Mouse (Mus musculus): ENCODE results near the gene Hic1. TPM values are rescaled to one million over a fixed set of nuclear protein-coding genes. Genes with fewer than 3 reads are reported as not detected.
A peak's percentile ranks its signal among the peaks of the same experiment; 100 is the strongest.

Gene Hic1
- polyA plus RNA-seq, 1 experiment from 2014 or later = 1.2 TPM

GRCm38 (mm10) chr11:75134485-75135068 lies 34.7 kb downstream of the Hic1 start:
- Histone ChIP-seq H3K27ac (ENCODE audit: low read length) (peak overlapping the region; percentile 45; the same call in 1 of the 2 replicates), H3K4me1 (replicated peaks; ENCODE audit: control insufficient read depth, insufficient read depth, low read length) (peaks cover 26% of the 10 kb centered on the region), H3K9me3 (ENCODE audit: control insufficient read depth, low read length) (no peaks in the 10 kb centered on the region), H3K36me3 (ENCODE audit: control insufficient read depth, insufficient read depth) (no peaks in the 10 kb centered on the region), H3K4me3 (replicated peaks; ENCODE audit: low read length) (no peak overlapping the region), H3K4me2 (ENCODE audit: low read length) (no peak overlapping the region), H3K27me3 (replicated peaks; ENCODE audit: control insufficient read depth, insufficient read depth, low read length) (no peaks in the 10 kb centered on the region), H3K9ac (replicated peaks; ENCODE audit: low read depth, low read length) (no peak overlapping the region)
- ATAC-seq = no peak
- WGBS = 50% methylated on average over 5 of the region's 5 CpGs

GRCm38 (mm10) chr11:75133951-75134350 lies 35.4 kb downstream of the Hic1 start:
- Histone ChIP-seq H3K9me3 (ENCODE audit: control insufficient read depth, low read length) (no peaks in the 10 kb centered on the region), H3K27ac (ENCODE audit: low read length) (peak overlapping the region; percentile 41; the same call in 1 of the 2 replicates)

GRCm38 (mm10) chr11:75133391-75133790 lies 35.9 kb downstream of the Hic1 start:
- no peak overlapping the region for H3K9ac ChIP-seq (replicated peaks; ENCODE audit: low read depth, low read length)
- no peaks in the 10 kb centered on the region for H3K27me3 ChIP-seq (replicated peaks; ENCODE audit: control insufficient read depth, insufficient read depth, low read length)
- peaks cover 26% of the 10 kb centered on the region for H3K4me1 ChIP-seq (replicated peaks; ENCODE audit: control insufficient read depth, insufficient read depth, low read length)
- no peaks in the 10 kb centered on the region for H3K36me3 ChIP-seq (ENCODE audit: control insufficient read depth, insufficient read depth)
- no peaks in the 10 kb centered on the region for H3K9me3 ChIP-seq (ENCODE audit: control insufficient read depth, low read length)
- WGBS = 77% methylated on average over 5 of the region's 5 CpGs
- no peak overlapping the region for H3K4me3 ChIP-seq (replicated peaks; ENCODE audit: low read length)
- H3K27ac ChIP-seq (ENCODE audit: low read length) = no peak overlapping the region
- no peak for ATAC-seq
- no peak overlapping the region for H3K4me2 ChIP-seq (ENCODE audit: low read length)

More at GRCm38 (mm10) chr11:75133951-75134350, 35.4 kb downstream of the Hic1 start:
- Histone ChIP-seq H3K4me1 (replicated peaks; ENCODE audit: control insufficient read depth, insufficient read depth, low read length) (peaks cover 26% of the 10 kb centered on the region), H3K9ac (replicated peaks; ENCODE audit: low read depth, low read length) (no peak overlapping the region), H3K4me3 (replicated peaks; ENCODE audit: low read length) (no peak overlapping the region), H3K27me3 (replicated peaks; ENCODE audit: control insufficient read depth, insufficient read depth, low read length) (no peaks in the 10 kb centered on the region), H3K36me3 (ENCODE audit: control insufficient read depth, insufficient read depth) (no peaks in the 10 kb centered on the region), H3K4me2 (ENCODE audit: low read length) (no peak overlapping the region; the same call in 1 of the 2 replicates)
- WGBS = 0% methylated on average over 2 of the region's 2 CpGs
- ATAC-seq = peak; percentile 81

- H3K36me3 ChIP-seq (ENCODE audit: control insufficient read depth, insufficient read depth) = no peaks in the 10 kb centered on the region
- H3K27ac ChIP-seq (ENCODE audit: low read length) = no peak overlapping the region
- H3K4me2 ChIP-seq (ENCODE audit: low read length) = no peak overlapping the region
- 47% methylated on average over 5 of the region's 5 CpGs for WGBS
- H3K27me3 ChIP-seq (replicated peaks; ENCODE audit: control insufficient read depth, insufficient read depth, low read length) = no peaks in the 10 kb centered on the region
- peak; percentile 80 for ATAC-seq
- no peak overlapping the region for H3K9ac ChIP-seq (replicated peaks; ENCODE audit: low read depth, low read length)
- H3K9me3 ChIP-seq (ENCODE audit: control insufficient read depth, low read length) = no peaks in the 10 kb centered on the region
- no peak overlapping the region for H3K4me3 ChIP-seq (replicated peaks; ENCODE audit: low read length)
- peaks cover 26% of the 10 kb centered on the region for H3K4me1 ChIP-seq (replicated peaks; ENCODE audit: control insufficient read depth, insufficient read depth, low read length)
These were observed 37.0 kb downstream of the Hic1 start for GRCm38 (mm10) chr11:75132278-75132677.

GRCm38 (mm10) chr11:75131300-75131699 lies 38.0 kb downstream of the Hic1 start:
- Histone ChIP-seq H3K27me3 (replicated peaks; ENCODE audit: control insufficient read depth, insufficient read depth, low read length) (no peaks in the 10 kb centered on the region), H3K4me1 (replicated peaks; ENCODE audit: control insufficient read depth, insufficient read depth, low read length) (peaks cover 26% of the 10 kb centered on the region), H3K36me3 (ENCODE audit: control insufficient read depth, insufficient read depth) (no peaks in the 10 kb centered on the region), H3K27ac (ENCODE audit: low read length) (no peak overlapping the region), H3K4me3 (replicated peaks; ENCODE audit: low read length) (no peak overlapping the region), H3K9ac (replicated peaks; ENCODE audit: low read depth, low read length) (no peak overlapping the region), H3K4me2 (ENCODE audit: low read length) (no peak overlapping the region), H3K9me3 (ENCODE audit: control insufficient read depth, low read length) (no peaks in the 10 kb centered on the region)
- 90% methylated on average over 4 of the region's 4 CpGs for WGBS
- ATAC-seq = no peak

- H3K9ac ChIP-seq (replicated peaks; ENCODE audit: low read depth, low read length) = no peak overlapping the region
- no peak overlapping the region for H3K4me3 ChIP-seq (replicated peaks; ENCODE audit: low read length)
- no peak overlapping the region for H3K27ac ChIP-seq (ENCODE audit: low read length)
- H3K27me3 ChIP-seq (replicated peaks; ENCODE audit: control insufficient read depth, insufficient read depth, low read length) = no peaks in the 10 kb centered on the region
- no peaks in the 10 kb centered on the region for H3K9me3 ChIP-seq (ENCODE audit: control insufficient read depth, low read length)
- WGBS = 94% methylated on average over 6 of the region's 6 CpGs
- ATAC-seq = no peak
- H3K36me3 ChIP-seq (ENCODE audit: control insufficient read depth, insufficient read depth) = no peaks in the 10 kb centered on the region
- H3K4me2 ChIP-seq (ENCODE audit: low read length) = no peak overlapping the region
- peaks cover 20% of the 10 kb centered on the region for H3K4me1 ChIP-seq (replicated peaks; ENCODE audit: control insufficient read depth, insufficient read depth, low read length)
These were observed 39.8 kb downstream of the Hic1 start for GRCm38 (mm10) chr11:75129481-75129880.

GRCm38 (mm10) chr11:75126384-75126783 lies 42.9 kb downstream of the Hic1 start:
- Histone ChIP-seq H3K4me1 (replicated peaks; ENCODE audit: control insufficient read depth, insufficient read depth, low read length) (no peaks in the 10 kb centered on the region; the same call in 1 of the 2 replicates), H3K27ac (ENCODE audit: low read length) (no peak overlapping the region), H3K27me3 (replicated peaks; ENCODE audit: control insufficient read depth, insufficient read depth, low read length) (no peaks in the 10 kb centered on the region), H3K9ac (replicated peaks; ENCODE audit: low read depth, low read length) (no peak overlapping the region), H3K4me3 (replicated peaks; ENCODE audit: low read length) (no peak overlapping the region), H3K9me3 (ENCODE audit: control insufficient read depth, low read length) (no peaks in the 10 kb centered on the region), H3K36me3 (ENCODE audit: control insufficient read depth, insufficient read depth) (no peaks in the 10 kb centered on the region), H3K4me2 (ENCODE audit: low read length) (no peak overlapping the region)
- no peak for ATAC-seq
- WGBS = 87% methylated on average over 3 of the region's 3 CpGs

GRCm38 (mm10) chr11:75124406-75124805 lies 44.9 kb downstream of the Hic1 start:
- no peaks in the 10 kb centered on the region for H3K9me3 ChIP-seq (ENCODE audit: control insufficient read depth, low read length)
- H3K4me1 ChIP-seq (replicated peaks; ENCODE audit: control insufficient read depth, insufficient read depth, low read length) = no peaks in the 10 kb centered on the region; the same call in 1 of the 2 replicates
- H3K36me3 ChIP-seq (ENCODE audit: control insufficient read depth, insufficient read depth) = no peaks in the 10 kb centered on the region
- no peak overlapping the region for H3K27ac ChIP-seq (ENCODE audit: low read length)
- H3K4me3 ChIP-seq (replicated peaks; ENCODE audit: low read length) = no peak overlapping the region
- H3K27me3 ChIP-seq (replicated peaks; ENCODE audit: control insufficient read depth, insufficient read depth, low read length) = no peaks in the 10 kb centered on the region
- no peak overlapping the region for H3K4me2 ChIP-seq (ENCODE audit: low read length)
- H3K9ac ChIP-seq (replicated peaks; ENCODE audit: low read depth, low read length) = no peak overlapping the region
- no peak for ATAC-seq
- 95% methylated on average over 2 of the region's 2 CpGs for WGBS

GRCm38 (mm10) chr11:75121348-75121747 lies 48.0 kb downstream of the Hic1 start:
- no peak for ATAC-seq
- H3K4me1 ChIP-seq (replicated peaks; ENCODE audit: control insufficient read depth, insufficient read depth, low read length) = no peaks in the 10 kb centered on the region; the same call in 1 of the 2 replicates
- H3K4me3 ChIP-seq (replicated peaks; ENCODE audit: low read length) = no peak overlapping the region
- no peaks in the 10 kb centered on the region for H3K9me3 ChIP-seq (ENCODE audit: control insufficient read depth, low read length)
- H3K27ac ChIP-seq (ENCODE audit: low read length) = no peak overlapping the region
- 69% methylated on average over 1 of the region's 1 CpGs for whole genome bisulfite sequencing
- no peak overlapping the region for H3K4me2 ChIP-seq (ENCODE audit: low read length)
- H3K9ac ChIP-seq (replicated peaks; ENCODE audit: low read depth, low read length) = no peak overlapping the region
- H3K36me3 ChIP-seq (ENCODE audit: control insufficient read depth, insufficient read depth) = no peaks in the 10 kb centered on the region
- H3K27me3 ChIP-seq (replicated peaks; ENCODE audit: control insufficient read depth, insufficient read depth, low read length) = no peaks in the 10 kb centered on the region

GRCm38 (mm10) chr11:75119841-75120240 lies 49.5 kb downstream of the Hic1 start:
- Histone ChIP-seq H3K4me3 (replicated peaks; ENCODE audit: low read length) (no peak overlapping the region), H3K9me3 (ENCODE audit: control insufficient read depth, low read length) (no peaks in the 10 kb centered on the region), H3K36me3 (ENCODE audit: control insufficient read depth, insufficient read depth) (no peaks in the 10 kb centered on the region), H3K4me1 (replicated peaks; ENCODE audit: control insufficient read depth, insufficient read depth, low read length) (no peaks in the 10 kb centered on the region; the same call in 1 of the 2 replicates), H3K9ac (replicated peaks; ENCODE audit: low read depth, low read length) (no peak overlapping the region), H3K4me2 (ENCODE audit: low read length) (no peak overlapping the region), H3K27ac (ENCODE audit: low read length) (no peak overlapping the region), H3K27me3 (replicated peaks; ENCODE audit: control insufficient read depth, insufficient read depth, low read length) (no peaks in the 10 kb centered on the region)
- ATAC-seq = no peak
- WGBS = 82% methylated on average over 3 of the region's 3 CpGs
